Mouse (Mus musculus): ENCODE results near the gene Them4. TPM values are rescaled to one million over a fixed set of nuclear protein-coding genes. Genes with fewer than 3 reads are reported as not detected.
A peak's percentile ranks its signal among the peaks of the same experiment; 100 is the strongest.

The Them4 gene
- polyA plus RNA-seq, 1 experiment from 2014 or later: 12.2 TPM

DNA sequence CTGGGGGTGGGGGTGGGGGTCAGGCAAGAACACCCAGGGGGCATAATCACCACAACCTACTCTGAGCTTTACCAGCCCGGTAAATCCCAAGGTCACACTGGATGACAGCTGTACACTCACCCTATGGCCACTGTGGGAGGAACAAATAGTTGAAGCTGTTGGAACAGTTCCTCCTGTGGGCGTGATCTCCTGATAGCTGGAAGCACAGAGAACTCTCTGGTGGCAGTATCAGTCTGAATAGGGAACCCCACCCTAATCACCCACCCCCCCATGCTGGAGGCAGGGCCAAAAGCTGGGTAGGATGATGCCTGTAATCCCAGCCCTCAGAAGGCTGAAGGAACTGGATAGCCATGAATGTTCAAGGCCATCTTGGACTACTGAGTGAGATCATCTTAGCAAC lies 59.8 kb downstream of the Them4 start:
- Histone ChIP-seq H3K4me3 (replicated peaks) (no peak overlapping the region), H3K4me2 (no peak overlapping the region), H3K9ac (no peak overlapping the region), H3K27ac (no peak overlapping the region), H3K4me1 (peaks cover 32% of the 10 kb centered on the region), H3K9me3 (replicated peaks) (no peaks in the 10 kb centered on the region), H3K36me3 (no peaks in the 10 kb centered on the region), H3K27me3 (peaks cover 17% of the 10 kb centered on the region)
- ATAC-seq (replicated peaks; ENCODE audit: low FRiP score): no peak
- WGBS: 68% methylated on average over 2 of the region's 2 CpGs

DNA sequence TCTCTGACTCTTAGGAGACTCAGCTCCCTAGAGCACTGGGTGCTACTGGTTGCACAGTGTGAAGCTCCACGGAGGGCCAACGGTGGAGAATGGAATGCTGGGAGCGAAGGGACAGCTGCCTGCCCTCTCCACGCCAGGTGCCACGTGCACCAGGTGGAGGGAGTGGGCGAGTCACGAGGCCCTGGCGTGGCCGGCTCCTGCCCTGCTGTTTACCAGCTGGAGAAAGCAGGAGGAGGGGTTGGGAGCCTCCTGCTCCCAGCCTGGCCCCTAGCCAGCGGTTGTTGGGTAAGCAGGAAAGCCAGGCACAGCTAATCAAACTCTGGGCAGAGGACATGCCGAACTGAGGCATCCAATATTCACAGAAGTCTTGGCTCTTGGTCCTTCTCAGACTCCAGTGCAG lies 61.7 kb downstream of the Them4 start:
- ATAC-seq (replicated peaks; ENCODE audit: low FRiP score): peak; percentile 59
- peak overlapping the region; percentile 48 for H3K4me2 ChIP-seq
- H3K27me3 ChIP-seq: no peaks in the 10 kb centered on the region
- H3K27ac ChIP-seq: peak overlapping the region; percentile 14; the same call in 1 of the 2 replicates
- H3K4me1 ChIP-seq: peaks cover 32% of the 10 kb centered on the region
- no peaks in the 10 kb centered on the region for H3K9me3 ChIP-seq (replicated peaks)
- peak overlapping the region; percentile 1; the same call in 1 of the 2 replicates for H3K4me3 ChIP-seq (replicated peaks)
- H3K9ac ChIP-seq: 0 out of 2 replicates have a peak overlapping the region, but pooled peaks have one; percentile 3
- 6% methylated on average over 11 of the region's 11 CpGs for whole genome bisulfite sequencing
- H3K36me3 ChIP-seq: no peaks in the 10 kb centered on the region

DNA sequence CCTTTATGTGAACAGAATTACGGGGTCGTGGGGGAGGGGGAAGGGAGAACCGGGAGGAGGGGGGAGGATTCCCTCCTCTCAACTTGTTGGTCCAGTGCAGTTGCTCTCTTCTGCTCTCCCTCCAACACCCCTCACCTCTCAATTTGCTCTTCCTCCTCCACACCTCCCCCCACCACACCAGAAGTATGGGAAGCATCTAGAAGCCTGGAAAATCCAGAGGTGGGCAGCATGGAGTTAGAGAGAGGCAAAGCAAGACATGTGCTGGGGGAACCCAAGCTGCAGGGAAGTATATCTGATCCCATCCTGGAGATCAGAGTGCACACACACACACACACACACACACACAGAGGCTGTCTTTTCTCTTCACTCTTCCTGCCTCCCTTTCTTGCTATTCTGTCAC lies 62.1 kb downstream of the Them4 start:
- Histone ChIP-seq H3K4me2 (peak overlapping the region; percentile 48), H3K36me3 (no peaks in the 10 kb centered on the region), H3K27ac (peak overlapping the region; percentile 14; the same call in 1 of the 2 replicates), H3K9ac (0 out of 2 replicates have a peak overlapping the region, but pooled peaks have one; percentile 3), H3K4me3 (replicated peaks) (peak overlapping the region; percentile 1; the same call in 1 of the 2 replicates), H3K4me1 (peaks cover 32% of the 10 kb centered on the region), H3K27me3 (no peaks in the 10 kb centered on the region), H3K9me3 (replicated peaks) (no peaks in the 10 kb centered on the region)
- 3% methylated on average over 3 of the region's 3 CpGs for WGBS
- no peak for ATAC-seq (replicated peaks; ENCODE audit: low FRiP score)

DNA sequence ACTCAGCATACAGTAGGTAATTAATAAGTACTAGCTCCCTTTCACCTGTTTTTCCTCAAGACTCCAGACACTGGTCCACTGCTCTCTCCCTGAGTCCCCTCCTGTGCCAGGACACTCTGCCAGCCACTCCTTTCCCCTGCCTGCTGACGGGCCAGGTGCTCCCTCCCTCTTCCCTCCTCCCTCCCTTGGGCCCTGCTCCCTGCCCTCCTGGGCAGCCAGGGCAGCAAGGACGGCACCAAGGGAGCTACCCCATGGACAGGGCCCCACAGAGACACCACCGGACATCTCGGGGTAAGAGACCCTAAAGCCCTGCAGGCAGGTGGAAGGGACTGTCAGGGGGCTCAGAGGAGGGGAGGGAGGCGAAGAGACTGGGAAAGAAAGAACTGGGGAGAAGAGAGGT lies 62.8 kb downstream of the Them4 start, which contains the start of gene Rorc:
Gene Rorc, plus strand, starts transcription at position 154 of the 400 bp plus-strand sequence.
- ATAC-seq (replicated peaks; ENCODE audit: low FRiP score): peak; percentile 29
- Histone ChIP-seq H3K27ac (peak within 1 kb of the TSS; percentile 62), H3K27me3 (no peaks in the 10 kb centered on the region), H3K9ac (peak within 1 kb of the TSS; percentile 36), H3K36me3 (no peaks in the 10 kb centered on the region), H3K4me2 (peak within 1 kb of the TSS; percentile 63), H3K4me1 (peaks cover 32% of the 10 kb centered on the region), H3K4me3 (replicated peaks) (peak within 1 kb of the TSS; percentile 44), H3K9me3 (replicated peaks) (no peaks in the 10 kb centered on the region)
- 17% methylated on average over 5 of the region's 5 CpGs for WGBS

DNA sequence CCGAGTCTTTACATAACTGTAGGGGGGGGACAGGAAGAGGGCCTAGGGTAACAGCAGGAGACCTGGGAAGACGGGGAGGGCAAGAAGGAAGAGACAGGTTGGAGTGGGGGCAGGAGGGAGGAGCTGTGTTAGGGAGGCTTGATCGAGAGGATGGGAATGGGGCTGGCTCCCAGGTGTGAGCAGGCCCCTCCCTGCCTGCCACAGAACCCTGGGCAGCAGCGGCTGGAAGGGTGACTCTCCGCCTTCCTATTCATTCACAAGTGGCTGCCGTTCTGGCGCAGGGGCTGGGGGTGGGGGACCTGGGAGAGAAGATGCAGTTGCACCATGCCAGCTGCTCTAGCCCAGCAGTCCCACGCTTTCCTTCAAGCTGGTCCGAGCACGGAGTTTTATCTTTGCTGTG lies 63.2 kb downstream of the Them4 start:
- Histone ChIP-seq H3K36me3 (no peaks in the 10 kb centered on the region), H3K27ac (peak overlapping the region; percentile 62; the same call in 1 of the 2 replicates), H3K4me3 (replicated peaks) (peak overlapping the region; percentile 44), H3K4me2 (peak overlapping the region; percentile 63), H3K27me3 (no peaks in the 10 kb centered on the region), H3K9ac (peak overlapping the region; percentile 36), H3K9me3 (replicated peaks) (no peaks in the 10 kb centered on the region), H3K4me1 (peaks cover 32% of the 10 kb centered on the region)
- ATAC-seq (replicated peaks; ENCODE audit: low FRiP score): peak; percentile 63
- 2% methylated on average over 10 of the region's 10 CpGs for WGBS

DNA sequence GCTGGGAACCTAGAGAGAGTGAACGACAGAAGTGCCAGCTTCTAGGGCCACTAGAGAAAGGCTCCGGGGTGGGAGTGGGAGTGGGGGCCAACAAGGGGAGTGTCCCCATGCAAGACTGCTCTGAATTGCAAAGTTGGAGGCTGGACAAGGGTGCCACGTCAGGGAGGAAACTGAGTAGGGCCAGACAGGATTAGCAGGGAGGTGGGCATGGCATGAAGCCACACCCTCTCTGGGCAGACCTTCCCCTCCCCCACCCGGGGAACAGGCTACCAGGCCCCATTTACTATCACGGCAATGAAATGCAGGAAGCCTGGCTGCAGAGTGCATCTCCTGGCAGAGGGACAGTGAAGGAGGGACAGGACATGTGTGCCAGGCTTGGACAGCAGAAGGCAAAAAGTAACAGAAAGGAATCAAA lies 63.7 kb downstream of the Them4 start:
- Histone ChIP-seq H3K9ac (peak overlapping the region; percentile 36; the same call in 1 of the 2 replicates), H3K9me3 (replicated peaks) (no peaks in the 10 kb centered on the region), H3K4me2 (peak overlapping the region; percentile 63), H3K36me3 (no peaks in the 10 kb centered on the region), H3K27me3 (no peaks in the 10 kb centered on the region), H3K4me1 (peaks cover 32% of the 10 kb centered on the region), H3K27ac (peak overlapping the region; percentile 62; the same call in 1 of the 2 replicates), H3K4me3 (replicated peaks) (peak overlapping the region; percentile 44)
- WGBS: 0% methylated on average over 5 of the region's 5 CpGs
- peak; percentile 77 for ATAC-seq (replicated peaks; ENCODE audit: low FRiP score)

DNA sequence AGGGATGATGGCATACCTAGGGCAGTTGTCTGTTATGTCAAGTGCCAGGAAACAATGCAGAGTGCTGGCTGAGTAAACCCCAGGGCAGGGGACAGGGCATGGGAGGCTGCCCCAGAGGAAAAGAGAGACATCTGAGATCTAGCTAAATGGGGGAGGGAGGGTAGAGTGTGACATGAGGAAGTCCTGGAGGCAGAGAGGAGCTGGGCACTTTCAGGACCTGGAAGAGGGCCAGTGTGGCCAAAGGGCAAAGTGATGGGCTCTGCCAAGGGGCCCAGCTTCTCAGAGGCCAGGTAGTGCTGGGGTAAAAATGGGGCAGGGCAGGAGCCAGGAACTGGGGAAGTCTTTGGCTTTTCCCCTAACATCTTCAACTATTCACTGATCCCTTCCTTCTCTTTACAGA lies 64.7 kb downstream of the Them4 start:
- H3K9ac ChIP-seq: no peak overlapping the region
- H3K27ac ChIP-seq: no peak overlapping the region
- ATAC-seq (replicated peaks; ENCODE audit: low FRiP score): no peak

DNA sequence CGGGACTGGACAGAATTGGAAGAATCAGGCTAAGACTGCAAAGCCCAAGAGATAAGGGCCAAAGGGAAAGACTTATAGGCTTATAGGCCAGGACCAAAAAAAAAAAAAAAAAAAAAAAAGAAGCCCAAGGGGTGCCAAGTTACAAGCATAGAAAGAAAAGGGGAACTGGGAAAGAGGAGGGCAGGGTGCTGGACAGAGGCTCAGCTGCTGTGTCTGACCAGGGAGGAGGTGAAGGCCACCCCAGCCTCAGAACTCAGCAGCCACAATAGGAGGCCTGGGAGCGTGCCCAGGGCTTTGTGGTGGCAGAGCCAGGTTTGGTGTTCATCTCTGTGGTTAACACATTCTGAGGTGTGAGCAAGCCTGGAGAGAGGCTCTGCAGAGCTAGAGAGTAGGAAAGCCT lies 65.3 kb downstream of the Them4 start:
- Histone ChIP-seq H3K27me3 (no peaks in the 10 kb centered on the region), H3K9me3 (replicated peaks) (no peaks in the 10 kb centered on the region), H3K4me3 (replicated peaks) (no peak overlapping the region), H3K27ac (no peak overlapping the region), H3K4me1 (peaks cover 33% of the 10 kb centered on the region), H3K9ac (no peak overlapping the region), H3K4me2 (no peak overlapping the region), H3K36me3 (no peaks in the 10 kb centered on the region)
- WGBS: 87% methylated on average over 2 of the region's 2 CpGs
- no peak for ATAC-seq (replicated peaks; ENCODE audit: low FRiP score)

More for the DNA sequence above, 64.7 kb downstream of the Them4 start:
- Histone ChIP-seq H3K27me3 (no peaks in the 10 kb centered on the region), H3K36me3 (no peaks in the 10 kb centered on the region), H3K9me3 (replicated peaks) (no peaks in the 10 kb centered on the region), H3K4me2 (no peak overlapping the region), H3K4me1 (peaks cover 32% of the 10 kb centered on the region), H3K4me3 (replicated peaks) (no peak overlapping the region)

DNA sequence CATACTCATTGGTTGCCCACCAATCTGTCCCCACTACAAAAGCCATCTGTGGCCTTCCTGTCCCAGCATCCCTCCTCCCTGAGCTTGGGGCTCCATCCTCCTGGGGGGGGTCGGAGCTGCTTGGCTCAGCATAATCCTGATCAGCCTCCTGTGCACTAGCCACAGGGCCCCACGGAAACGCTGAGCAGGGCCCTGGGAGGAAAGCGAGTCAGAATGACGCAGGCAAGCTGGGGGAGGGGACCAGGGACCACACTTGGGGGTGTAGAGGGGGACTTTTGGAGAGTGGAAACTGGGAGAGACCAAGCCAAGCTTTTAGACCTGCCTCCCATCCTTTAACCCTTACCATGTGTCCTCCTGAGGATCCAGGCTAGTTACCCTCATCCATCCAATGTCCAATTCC lies 66.0 kb downstream of the Them4 start:
- Histone ChIP-seq H3K4me2 (no peak overlapping the region), H3K9me3 (replicated peaks) (no peaks in the 10 kb centered on the region), H3K9ac (no peak overlapping the region), H3K4me3 (replicated peaks) (no peak overlapping the region), H3K36me3 (no peaks in the 10 kb centered on the region), H3K27me3 (no peaks in the 10 kb centered on the region), H3K27ac (no peak overlapping the region), H3K4me1 (peaks cover 37% of the 10 kb centered on the region)
- ATAC-seq (replicated peaks; ENCODE audit: low FRiP score): no peak
- WGBS: 59% methylated on average over 5 of the region's 5 CpGs

DNA sequence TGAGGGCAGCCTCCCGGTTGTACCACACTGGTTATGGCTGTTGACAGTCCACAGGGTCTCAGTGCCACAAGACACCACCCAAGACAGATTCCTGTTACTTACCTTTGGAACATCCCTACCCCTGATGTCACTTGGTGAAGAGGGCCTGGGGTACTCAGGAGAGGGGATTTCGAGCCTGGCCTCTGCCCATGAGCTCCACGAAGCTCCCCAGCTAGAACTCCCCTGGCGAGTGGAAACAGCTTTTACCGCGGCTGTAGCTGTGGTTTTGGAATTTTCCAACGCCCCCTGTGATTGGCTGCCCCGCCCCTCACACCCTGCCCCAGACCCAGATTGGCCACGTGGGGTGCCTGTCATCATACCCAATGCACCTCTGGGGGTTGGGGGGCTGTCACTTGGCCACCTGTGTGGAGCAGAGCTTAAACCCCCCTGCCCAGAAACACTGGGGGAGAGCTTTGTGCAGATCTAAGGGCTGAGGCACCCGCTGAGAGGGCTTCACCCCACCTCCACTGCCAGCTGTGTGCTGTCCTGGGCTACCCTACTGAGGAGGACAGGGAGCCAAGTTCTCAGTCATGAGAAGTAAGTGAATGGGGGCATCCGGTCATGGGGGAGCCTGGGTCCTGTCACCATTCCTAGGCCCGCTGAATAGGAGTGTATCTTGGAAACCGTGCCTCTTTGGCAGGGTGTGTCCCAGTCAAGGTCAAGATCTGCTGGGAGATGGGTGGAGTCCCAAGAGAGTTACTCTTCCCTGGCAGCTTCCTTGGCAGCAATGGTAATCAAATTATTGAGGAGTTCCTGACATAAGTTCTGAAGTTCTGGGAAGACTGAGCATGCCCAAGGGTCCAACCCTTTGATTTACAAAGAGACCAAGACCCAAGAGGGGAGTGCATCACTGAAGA lies 67.4 kb downstream of the Them4 start:
- Histone ChIP-seq H3K9ac (no peak overlapping the region), H3K36me3 (no peaks in the 10 kb centered on the region), H3K9me3 (replicated peaks) (no peaks in the 10 kb centered on the region), H3K4me2 (no peak overlapping the region), H3K4me3 (replicated peaks) (no peak overlapping the region), H3K4me1 (peaks cover 28% of the 10 kb centered on the region), H3K27ac (no peak overlapping the region), H3K27me3 (no peaks in the 10 kb centered on the region)
- WGBS: 23% methylated on average over 13 of the region's 13 CpGs
- no peak for ATAC-seq (replicated peaks; ENCODE audit: low FRiP score)

DNA sequence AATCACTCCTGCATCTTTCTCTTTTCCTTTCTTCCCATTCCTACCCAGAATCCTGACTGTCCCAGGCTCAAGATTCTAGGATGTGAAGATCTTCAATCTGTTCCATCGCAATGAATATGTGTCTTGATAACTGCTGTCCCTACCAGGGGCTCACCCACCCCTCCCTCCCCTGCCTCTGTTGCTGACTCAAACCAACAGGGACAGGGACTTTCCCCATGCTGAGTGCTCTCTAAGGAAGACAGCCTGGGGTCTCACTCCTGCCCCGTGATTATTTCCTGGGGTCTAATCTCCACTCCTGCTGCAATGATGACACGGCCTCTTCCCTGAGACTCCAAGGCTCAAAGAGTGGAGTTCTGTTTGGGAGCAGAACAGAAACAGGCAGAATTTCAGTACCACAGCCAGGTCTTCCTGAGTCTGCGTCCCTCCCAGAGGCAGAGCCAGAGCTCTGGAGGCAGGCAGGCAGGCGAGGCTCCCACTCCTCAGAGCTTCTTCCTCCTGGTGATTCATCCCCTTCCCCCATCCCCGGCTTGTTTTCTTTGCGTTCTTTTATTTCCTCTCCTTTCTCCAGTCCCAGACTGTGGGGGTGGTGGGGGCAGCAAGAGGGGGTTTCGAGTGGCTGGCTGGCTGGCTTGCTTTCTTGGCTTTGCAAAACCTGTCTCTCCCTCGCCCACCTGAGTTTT lies 70.1 kb downstream of the Them4 start:
- Histone ChIP-seq H3K9ac (no peak overlapping the region), H3K9me3 (replicated peaks) (no peaks in the 10 kb centered on the region), H3K4me3 (replicated peaks) (no peak overlapping the region), H3K36me3 (no peaks in the 10 kb centered on the region), H3K27ac (no peak overlapping the region), H3K4me1 (peaks cover 5% of the 10 kb centered on the region), H3K27me3 (no peaks in the 10 kb centered on the region), H3K4me2 (no peak overlapping the region)
- ATAC-seq (replicated peaks; ENCODE audit: low FRiP score): peak; percentile 41; the same call in 1 of the 2 replicates
- 24% methylated on average over 9 of the region's 9 CpGs for WGBS

Data from kidney, embryonic 15.5 days (tissue).